Mouse (Mus musculus): ENCODE data around the gene Tbc1d8b. TPM values are rescaled to one million over a fixed set of nuclear protein-coding genes. Genes with fewer than 3 reads are reported as not detected.

Gene Tbc1d8b
- polyA plus RNA-seq (2021; fragmentation: Nextera tagmentation), result 0.34 and 0.42 TPM in 2 replicates
- long read RNA-seq, experiment 1, full-length matches to known transcripts, result 1 of 1 reads
- long read RNA-seq, experiment 1, partial matches to known transcripts, result 0 of 1 reads
- long read RNA-seq, experiment 1, other reads (novel, unspliced or antisense), result 0 of 1 reads
- long read RNA-seq, experiment 2, result 0 reads

DNA sequence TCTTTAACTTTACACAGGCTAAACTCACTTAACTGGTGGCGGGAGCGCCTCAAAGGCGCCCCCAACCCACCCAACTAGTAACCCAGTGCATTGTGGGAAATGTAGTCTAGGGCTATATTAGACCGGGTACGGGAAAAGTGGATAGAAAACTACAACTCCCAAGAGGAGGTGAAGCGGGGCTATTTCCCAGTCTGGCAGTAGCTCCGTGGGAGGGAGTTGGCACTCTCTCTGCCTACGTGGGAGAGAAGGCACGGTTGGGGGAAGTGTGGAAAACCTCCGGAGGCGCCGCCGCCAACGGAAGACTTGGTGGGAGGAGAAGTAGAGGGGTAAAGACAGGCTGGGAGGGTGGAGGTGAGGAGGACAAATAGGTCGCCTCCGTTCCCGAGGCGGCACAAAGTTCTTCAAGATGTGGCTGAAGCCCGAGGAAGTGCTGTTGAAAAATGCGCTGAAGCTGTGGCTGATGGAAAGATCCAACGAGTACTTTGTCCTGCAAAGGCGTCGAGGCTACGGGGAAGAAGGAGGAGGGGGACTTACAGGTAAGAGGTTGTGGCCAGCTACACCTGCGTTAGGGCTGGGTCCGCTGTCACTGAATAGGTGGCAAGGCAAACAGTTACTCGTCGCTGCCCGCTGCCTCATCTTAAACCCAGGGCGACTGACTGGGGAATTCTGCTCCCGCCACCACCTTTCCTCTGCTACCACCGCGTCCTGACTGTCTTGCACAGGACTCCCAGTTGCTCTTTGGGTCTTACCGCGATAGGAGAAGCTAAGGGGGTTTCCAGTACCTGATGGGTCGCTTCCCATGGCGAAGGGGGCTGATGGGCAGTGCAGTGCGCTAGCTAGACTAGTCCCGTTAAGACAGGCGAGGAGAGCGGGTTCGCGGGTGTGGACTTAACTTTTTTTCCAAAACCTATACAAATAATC is at the start of gene Tbc1d8b:
Gene Tbc1d8b, plus strand, starts transcription at position 222 of the 921 bp plus-strand sequence.

GRCm38 (mm10) chrX:139714381-139714780 is 29.6 kb downstream of the Tbc1d8b start, which contains the start of gene Gm15013:
TSS of gene Gm15013 (minus strand) at chrX:139714481.

GRCm38 (mm10) chrX:139782278-139783044 is 97.7 kb downstream of the Tbc1d8b start, which contains the start of gene Ripply1:
TSS of gene Ripply1 (minus strand) at chrX:139782353.

DNA sequence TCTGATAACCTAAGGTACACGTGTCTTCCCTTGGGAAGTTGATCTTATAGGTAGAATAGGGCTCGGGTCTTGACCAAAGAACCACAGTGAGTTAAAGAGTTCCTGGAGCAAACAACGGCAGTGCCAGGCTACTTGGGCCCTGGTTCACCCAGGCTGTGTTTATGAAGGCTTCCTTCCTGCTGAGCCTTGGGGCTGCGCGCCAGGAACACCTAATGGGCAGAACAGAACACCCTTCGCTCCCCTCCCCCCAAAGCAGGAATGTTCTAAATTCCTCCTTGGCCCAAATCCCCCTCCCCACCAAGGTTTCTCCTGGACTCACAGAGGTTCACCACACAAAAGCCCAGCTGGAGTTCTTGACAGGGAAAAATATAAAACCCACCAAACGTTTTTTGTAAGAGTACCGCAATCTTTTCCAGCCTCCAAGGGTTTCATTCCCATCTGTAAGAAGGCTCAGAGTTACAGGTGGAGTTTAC is 115.6 kb downstream of the Tbc1d8b start, which contains the start of gene Cldn2:
Gene Cldn2, plus strand, starts transcription at position 423 of the 473 bp plus-strand sequence.

Other genes starting within 250 kb of the Tbc1d8b start
- 0.20 and 0.47 TPM in 2 replicates for gene D330045A20Rik, start 204.6 kb upstream of the Tbc1d8b start, polyA plus RNA-seq (2021; fragmentation: Nextera tagmentation)
- gene Rnf128, start 121.7 kb upstream of the Tbc1d8b start, polyA plus RNA-seq (2021; fragmentation: Nextera tagmentation), result 9.7 and 11.6 TPM in 2 replicates
- not detected in 2 replicates for gene Gm15013, start 29.5 kb downstream of the Tbc1d8b start, polyA plus RNA-seq (2021; fragmentation: Nextera tagmentation)
- not detected in 2 replicates for gene Ripply1, start 97.4 kb downstream of the Tbc1d8b start, polyA plus RNA-seq (2021; fragmentation: Nextera tagmentation)
- 0.06 and 0.12 TPM in 2 replicates for gene Cldn2, start 115.8 kb downstream of the Tbc1d8b start, polyA plus RNA-seq (2021; fragmentation: Nextera tagmentation)
- gene Morc4, start 186.7 kb downstream of the Tbc1d8b start, polyA plus RNA-seq (2021; fragmentation: Nextera tagmentation), result 0.83 and 0.88 TPM in 2 replicates

Data from left cerebral cortex, adult 6 months (tissue).